Mouse (Mus musculus): ENCODE results near the gene Bcl7b.

The Bcl7b gene

DNA sequence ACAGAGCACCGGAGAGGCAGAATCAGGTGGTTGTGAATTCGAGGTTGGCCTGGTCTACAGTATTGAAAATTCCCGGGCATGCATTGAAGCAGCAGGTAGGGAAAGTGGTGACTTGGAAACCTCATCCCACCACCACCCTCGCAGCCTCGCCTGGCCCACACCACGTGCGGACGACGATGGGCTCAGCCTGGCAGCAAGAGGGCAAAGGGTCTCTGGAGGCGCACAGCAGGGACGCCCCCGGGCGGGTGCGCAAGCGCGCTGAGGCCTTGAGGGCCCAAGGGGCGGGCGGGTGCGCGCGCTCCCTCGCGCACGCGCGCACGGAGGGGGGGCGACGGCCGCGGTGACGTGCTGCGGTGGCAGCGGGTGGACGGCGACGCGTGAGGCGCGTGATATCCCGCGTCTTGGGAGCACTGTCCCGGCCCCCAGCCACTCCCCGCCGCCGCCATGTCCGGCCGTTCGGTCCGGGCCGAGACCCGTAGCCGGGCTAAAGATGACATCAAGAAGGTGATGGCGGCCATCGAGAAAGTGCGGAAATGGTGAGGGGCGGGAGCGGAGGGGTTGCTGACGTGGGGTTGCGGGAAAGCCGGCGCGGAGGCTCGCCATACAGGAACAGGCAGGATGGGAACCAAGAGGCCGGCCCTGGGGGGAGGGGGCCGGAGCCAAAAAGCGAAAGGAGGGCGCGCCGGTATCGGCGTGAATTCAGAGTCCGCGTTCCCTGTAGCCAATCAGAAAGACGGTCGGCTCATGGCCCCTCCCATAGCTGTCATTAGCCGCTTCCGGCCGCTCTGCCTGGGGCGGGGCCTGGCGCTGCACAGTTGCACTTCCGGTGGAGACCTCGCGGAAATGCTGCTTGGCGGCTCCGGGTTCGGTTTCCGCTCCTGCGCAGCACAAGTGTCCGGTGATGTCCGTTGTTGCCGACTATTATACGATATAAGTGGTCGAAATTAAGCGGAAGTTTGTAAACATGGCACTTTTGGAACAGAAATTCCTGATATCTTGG, at the start of gene Bcl7b:
Gene Bcl7b (plus strand): TSS at position 221 of the 1,000 bp plus-strand sequence.
- peak; percentile 98 for DNase-seq (ENCODE audit: low read depth, low spot score)

DNA sequence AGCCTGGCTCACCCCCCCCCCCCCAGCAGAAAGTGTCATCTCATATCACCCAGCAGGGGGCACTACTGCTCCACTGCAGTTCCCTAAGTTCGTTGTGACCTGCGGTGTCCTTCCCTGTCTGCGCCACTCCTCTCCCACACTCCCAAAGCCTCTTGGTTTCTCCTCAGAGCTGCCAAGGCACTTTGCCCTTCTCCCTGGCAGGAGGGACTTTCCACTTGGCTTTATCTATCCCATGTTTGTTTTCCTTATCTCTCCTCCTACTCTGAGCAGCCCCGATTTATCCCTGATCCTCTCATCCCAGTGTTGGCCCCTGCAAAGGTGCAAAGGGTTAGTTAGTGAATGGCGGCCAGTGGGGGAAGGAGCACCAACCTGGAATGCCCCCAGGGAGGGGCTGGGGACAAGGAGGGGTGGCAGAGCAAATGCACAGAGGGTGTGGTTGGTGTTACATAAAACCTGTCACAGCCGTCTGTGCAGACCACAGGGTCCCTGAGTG, 49.4 kb upstream of the Bcl7b start:
- DNase-seq (ENCODE audit: low read depth, low spot score), result peak; percentile 82

DNA sequence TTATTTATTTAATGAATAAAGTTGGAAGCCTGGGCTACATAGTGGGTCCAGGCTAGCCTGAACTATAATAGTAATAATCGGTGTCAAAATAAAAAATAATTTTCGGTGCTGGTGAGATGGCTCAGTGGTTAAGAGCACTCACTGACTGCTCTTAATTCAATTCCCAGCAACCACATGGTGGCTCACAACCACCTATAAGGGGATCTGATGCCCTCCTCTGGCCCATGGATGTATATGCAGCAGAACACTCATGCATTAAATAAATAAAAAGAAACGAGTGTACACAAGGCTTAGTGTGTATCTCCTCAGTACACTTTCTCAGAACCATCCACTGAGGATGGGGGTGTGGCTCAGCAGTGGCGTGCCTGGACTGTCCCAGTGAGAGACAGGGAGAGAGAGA, 47.3 kb upstream of the Bcl7b start:
- DNase-seq (ENCODE audit: low read depth, low spot score), result peak; percentile 53

DNA sequence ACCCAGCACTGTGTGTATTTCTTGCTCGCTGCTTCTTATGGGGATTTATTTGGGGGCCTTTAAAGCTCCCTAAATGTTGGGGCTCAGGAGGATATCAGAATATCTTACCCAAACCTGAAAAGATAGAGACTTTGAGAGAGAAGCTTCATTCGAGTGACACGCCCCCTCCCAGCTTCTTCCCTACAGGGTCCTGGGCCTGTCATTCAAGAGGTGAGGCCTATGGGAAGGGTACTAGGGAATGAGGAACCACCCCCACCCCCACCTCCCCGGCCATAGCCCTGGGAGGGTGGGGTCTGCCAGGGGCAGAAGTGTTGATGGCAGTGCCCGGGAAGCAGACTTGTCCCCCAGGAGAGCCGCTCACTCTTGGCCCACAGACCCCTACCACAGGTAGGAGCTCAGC, 42.0 kb upstream of the Bcl7b start:
- DNase-seq (ENCODE audit: low read depth, low spot score), result no peak

DNA sequence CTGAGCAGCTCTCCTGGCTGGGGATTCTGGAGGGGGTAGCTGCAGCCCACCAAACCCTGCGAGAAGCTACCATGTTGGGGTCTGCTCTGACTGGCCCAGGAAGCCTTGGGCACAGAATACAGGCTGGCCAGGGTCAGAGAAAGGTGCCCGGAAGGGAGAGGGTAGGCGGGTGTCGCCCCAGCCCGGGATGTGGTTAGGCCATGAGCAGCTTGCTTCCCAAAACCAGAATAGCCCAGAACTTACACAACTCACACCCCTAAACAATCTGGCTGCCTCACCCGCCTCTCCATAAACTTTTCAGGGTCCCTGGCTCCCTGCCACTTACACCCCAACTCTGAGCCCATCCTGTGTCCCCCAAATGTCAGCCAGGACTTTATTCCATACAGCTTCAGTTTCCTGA, 40.4 kb upstream of the Bcl7b start:
- no peak for DNase-seq (ENCODE audit: low read depth, low spot score)

DNA sequence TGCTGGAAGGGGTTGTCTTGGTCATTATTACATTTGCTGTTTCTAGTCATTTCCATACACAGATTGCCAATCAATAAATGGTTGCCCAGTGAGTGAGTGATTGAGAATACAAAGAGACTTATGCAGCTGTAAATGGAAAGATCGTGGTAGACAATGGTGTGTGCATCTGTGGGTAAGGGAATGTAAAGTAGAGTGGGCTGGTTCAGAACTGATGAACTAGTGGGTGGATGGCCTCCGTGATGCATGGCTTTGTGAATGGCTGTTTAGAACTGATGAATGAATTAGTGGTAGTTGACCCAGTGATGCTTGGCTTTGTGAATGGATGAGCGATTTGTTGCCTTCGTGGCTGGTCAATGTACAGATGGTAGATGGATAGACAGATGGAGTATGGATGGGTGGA, 38.3 kb upstream of the Bcl7b start:
- DNase-seq (ENCODE audit: low read depth, low spot score), result peak; percentile 43

DNA sequence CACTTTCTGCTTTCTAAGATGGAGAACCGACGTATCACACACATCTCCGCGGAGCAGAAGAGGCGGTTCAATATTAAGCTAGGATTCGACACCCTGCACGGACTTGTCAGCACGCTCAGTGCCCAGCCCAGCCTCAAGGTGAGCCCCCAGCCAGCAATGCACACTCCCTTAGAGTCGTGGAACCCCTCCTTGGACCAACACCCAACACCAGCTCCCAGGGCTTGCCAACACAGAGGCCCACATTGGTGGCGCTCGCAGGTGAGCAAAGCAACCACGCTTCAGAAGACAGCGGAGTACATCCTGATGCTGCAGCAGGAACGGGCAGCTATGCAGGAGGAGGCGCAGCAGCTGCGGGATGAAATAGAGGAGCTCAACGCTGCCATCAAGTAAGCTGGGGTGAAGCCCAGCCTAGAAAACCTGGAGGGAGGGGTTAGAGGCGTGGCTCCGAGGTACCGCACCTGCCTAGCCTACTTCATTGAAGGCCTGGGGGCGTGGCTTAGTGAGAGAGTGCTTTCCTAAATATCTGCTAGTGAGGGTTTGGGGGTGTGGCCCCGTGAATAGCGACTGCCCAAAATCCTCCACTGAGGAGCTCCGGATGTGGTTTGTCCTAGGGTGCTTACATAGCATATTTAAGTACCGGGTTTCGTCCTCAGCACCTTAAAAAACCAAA, 34.2 kb upstream of the Bcl7b start:
- DNase-seq (ENCODE audit: low read depth, low spot score), result peak; percentile 95

DNA sequence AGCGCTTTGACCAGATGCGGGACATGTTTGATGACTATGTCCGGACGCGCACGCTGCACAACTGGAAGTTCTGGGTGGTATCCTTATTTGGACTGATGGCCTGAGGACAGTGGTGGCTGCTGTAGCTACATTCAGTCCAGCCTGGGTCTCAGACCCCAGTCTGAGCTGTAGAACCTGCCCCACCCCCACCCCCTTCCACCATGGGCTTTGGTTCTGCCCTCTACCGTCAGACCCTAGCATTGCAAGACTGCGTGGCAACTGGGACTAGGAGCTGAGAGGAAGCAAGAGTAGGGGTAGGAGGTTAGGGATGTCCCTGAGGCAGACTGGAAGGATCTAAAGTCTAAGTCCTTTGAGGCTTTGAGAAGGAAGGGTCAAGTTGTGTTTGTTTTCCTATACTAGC, 33.5 kb upstream of the Bcl7b start:
- DNase-seq (ENCODE audit: low read depth, low spot score), result peak; percentile 85

DNA sequence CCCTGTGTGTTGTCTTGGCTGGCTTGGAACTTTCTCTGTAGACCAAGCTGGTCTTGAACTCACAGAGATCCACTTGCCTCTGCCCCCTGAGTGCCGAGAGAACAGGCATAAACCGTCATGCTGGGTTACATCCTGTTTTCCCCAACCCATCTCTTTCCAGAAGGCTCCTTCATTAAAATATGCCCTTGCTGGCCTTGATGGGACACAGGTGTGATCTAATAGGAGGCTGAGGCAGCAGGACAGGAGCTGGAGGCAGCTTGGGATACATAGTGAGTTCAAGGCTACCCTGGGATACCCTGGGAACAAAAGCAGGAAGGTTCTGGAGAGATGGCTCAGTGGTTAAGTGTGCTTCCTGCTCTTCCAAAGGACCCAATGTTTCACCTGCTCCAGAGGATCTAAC, 28.2 kb upstream of the Bcl7b start:
- no peak for DNase-seq (ENCODE audit: low read depth, low spot score)

DNA sequence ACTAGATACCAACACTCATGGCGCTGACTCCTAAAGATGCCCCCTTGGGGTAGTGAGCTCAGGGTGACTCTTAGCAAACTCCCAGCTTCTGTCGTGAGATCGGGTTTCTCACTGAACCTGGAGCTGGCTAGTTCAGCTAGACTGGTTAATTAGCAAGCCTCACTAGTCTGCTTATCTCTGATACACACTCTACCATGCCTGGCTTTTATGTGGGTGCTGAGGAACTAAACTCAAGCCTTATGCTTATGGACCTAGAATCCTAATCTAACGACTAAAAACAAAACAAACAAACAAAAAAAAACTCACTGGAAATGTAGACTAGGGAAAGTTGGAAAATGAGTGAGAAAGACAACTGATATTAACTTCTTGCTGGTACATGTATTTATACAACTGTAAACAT, 23.6 kb upstream of the Bcl7b start:
- no peak for DNase-seq (ENCODE audit: low read depth, low spot score)

DNA sequence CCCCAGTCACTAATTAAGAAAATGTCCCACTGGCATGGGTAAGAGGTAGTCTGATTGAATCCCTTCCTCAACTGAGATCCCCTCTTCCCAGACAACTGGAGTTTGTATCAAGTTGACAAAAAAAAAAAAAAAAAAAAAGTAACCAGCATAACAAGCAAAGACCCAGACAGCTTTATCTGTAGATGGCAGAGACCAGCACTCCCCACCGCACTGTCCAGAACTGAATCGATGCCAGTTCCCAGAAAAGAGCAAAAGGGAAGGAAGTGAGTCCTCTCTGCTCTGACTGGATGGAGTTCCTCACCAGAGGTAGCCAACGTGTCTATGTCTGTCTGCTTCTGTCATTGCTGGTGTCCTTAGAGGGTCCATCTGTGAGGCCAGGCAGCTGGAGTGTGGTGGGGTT, 22.6 kb upstream of the Bcl7b start:
- no peak for DNase-seq (ENCODE audit: low read depth, low spot score)

DNA sequence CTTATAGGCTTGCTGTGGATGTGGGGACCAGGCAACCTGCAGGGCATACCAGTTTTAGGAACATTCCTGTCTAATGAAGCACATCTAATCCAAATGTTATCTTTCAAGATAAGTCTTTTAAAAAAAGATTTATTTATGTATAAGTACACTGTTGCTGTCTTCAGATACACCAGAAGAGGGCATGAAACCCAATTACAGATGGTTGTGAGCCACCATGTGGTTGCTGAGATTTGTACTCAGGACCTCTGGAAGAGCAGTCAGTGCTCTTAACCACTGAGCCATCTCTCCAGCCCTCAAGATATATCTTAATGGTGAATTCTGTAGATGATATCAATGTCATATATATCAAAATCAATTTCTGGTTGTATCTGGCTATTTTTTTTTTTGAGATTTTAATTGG, 22.1 kb upstream of the Bcl7b start:
- no peak for DNase-seq (ENCODE audit: low read depth, low spot score)

DNA sequence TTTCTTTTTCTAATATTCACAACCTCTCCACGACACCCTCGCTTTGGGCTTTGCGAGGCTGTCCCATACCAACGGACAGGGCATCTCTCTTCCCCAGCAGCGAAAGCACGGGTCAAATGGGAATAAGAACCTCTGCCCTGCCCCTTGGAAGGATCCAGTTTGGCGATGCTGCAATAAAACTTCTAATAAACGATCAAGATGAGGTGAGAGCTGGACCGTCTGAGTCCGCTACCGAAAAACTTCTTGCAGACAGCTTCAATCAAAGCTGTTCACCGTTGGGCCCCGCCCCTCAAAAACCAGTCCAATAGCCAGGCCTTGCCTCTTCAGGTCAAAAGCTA, 19.4 kb upstream of the Bcl7b start:
- no peak for DNase-seq (ENCODE audit: low read depth, low spot score)

DNA sequence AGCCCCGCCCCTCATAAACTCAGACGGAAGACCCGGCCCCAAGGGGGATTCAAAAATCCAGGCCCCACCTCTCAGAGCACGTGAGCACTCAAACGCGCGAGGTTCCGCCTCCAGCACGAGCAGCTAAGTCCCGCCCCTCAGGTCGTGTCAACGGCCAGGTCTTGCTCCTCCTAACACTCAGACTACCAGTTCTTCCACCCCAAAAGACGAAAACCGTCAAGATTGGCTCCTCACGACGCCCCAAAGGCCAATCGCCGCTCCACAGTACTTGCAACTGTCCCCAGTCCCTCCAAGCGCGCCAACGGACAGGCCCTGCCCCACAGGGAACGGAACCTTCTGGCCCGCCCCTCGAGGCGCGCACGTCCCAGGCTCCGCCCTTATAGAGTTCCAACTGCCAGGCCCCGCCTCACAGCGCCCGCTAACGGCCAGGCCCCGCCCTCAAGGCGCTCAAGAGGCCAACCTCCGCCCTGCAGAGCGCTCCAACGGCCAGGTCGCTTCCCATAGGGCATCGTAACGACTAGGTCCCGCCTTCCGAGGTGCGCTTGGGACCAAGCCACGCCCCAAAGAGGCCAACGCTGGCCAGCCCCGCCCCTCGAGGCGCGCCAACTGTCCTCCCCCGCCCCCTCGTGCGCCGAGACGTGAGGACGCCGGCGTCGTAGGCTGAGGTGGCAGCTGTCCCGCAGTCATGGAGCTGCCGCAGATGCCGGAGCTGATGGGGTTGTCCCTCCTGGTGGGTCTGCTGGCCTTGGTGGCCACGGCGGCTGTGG, 18.8 kb upstream of the Bcl7b start, which contains the start of gene Tbl2:
Gene Tbl2 (plus strand): TSS at position 605 of the 767 bp plus-strand sequence.
- peak; percentile 100 for DNase-seq (ENCODE audit: low read depth, low spot score)

DNA sequence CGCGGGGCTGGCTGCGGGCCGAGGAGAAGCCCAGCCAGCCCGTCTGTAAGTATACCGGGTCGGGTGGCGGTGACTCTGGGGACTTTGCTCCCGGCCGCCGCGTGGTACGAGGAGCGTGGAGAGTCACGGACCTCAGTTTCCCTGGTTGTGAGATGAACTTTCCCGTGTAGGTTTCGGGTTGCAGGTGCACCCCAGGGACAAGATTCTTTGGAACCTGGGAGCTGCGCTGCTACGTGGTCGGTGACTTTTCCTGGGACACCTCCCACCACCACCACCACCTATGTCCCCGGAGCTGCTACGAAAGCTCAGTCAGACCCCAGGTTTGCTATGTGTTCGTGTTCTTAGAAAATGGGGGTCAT, 18.3 kb upstream of the Bcl7b start:
- DNase-seq (ENCODE audit: low read depth, low spot score), result no peak

DNA sequence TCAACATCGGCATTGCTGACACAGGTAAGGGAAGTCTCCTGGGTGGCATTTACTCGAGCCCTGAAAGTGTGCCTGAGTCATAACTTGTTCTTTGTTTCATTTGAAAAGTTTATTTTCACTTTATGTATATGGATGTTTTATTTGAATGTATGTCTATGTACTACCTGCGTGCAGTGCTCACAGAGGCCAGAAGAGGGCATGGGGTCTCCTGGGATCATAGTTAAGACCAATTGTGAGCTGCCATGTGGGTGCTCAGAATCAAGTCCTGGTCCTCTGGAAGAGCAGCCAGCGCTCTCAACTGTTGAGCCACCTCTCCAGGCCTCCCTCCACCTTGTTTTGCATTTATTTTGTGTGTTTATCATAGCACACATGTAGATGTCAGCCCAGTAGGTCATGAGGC, 11.6 kb upstream of the Bcl7b start:
- peak; percentile 69 for DNase-seq (ENCODE audit: low read depth, low spot score)

DNA sequence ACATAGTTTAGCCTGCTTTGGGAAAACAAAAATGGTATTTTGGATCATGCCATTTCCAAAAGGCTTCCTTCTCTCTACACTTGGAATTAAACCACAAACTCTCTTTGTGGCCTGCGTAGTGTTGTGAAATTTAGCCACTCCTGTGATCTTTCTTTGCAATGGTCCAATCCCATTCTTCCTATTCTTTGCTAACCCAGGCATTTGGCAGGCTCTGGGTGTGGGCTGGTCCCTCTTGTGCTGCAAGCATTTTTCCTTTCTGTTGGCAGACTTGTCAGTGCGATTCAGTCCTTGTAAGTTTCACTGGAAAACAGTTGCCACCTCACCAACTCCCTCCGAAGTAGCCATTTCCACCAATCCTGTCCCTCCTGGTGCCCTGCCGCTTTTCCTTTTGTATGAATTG, 6.9 kb upstream of the Bcl7b start:
- no peak for DNase-seq (ENCODE audit: low read depth, low spot score)

DNA sequence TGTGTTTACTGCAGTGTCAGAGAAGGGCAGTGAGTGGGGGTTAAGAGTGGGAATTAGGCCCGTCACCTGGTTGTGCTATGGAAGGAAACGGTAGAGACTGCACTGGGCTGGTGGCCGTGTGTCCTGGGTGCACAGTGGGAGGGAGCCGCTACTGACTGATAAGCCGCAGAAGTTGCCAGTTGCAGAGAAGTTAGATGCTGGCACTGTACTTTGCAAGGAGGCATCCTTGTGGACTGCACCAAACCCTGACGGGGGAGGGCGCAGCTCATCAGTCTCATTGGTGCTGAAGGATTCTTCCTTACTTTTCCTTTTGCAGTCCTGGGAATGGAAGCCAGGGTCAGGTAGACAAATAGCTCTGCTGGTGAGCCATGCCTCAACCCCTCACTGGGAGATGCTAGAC, 6.4 kb upstream of the Bcl7b start:
- DNase-seq (ENCODE audit: low read depth, low spot score), result no peak

DNA sequence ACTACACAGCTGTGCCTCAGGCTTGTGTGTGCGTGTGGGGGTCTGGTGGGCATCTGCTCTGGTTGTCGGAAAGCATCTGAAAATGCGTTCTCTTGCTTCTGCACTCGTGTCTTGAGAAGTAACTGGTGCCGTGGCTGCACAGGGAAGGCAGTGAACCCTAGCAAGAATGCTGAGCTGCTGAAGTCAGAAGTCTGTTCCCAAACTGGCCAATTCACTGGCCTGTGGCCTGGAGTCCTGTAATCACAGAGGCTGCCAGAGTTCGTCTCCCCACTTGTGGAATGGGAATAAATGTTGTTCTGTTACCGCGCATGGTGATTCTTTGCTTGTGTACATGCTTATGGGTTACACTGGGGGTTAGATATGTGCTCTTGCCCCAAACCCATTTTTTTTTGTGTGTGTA, 5.7 kb upstream of the Bcl7b start:
- no peak for DNase-seq (ENCODE audit: low read depth, low spot score)

DNA sequence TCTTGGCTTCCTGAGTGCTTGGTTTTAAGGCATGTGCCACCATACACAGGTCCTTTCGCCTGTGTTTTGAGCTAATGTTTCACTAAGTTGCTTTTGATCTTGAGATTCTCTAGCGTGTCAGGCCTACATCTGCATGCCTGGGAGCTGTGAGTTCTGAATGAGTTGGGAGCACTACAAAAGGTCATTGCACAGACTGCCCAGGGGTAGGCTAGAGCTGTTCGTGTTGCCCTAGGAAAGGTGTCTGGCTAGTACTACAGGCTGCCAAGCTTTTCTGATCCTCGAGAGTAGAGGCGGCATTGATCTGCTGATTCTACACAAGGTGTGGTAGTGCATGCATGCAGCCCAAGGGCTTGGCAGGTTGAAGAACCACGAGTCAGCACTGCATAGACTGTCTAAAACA, 5.3 kb upstream of the Bcl7b start:
- no peak for DNase-seq (ENCODE audit: low read depth, low spot score)

DNA sequence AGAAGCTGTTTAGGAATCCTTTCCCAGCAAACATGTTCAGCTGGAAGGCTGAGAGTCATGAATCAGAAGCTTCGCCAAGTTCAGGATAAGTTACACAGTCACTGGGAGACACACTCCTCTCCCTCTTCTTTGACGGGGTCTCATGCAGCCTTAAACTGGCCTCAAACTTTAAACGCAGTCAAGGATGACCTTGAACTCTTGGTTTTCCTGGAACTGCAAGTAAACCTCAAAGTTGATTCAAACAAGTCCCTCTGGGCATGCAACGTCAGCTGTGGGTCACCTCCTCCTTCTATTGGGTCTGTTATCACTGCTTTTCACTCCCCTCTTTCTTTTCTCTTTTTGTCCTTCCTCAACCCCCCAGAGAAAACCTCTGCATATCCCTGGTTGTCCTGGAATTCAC, 1.2 kb upstream of the Bcl7b start:
- DNase-seq (ENCODE audit: low read depth, low spot score), result peak; percentile 49

DNA sequence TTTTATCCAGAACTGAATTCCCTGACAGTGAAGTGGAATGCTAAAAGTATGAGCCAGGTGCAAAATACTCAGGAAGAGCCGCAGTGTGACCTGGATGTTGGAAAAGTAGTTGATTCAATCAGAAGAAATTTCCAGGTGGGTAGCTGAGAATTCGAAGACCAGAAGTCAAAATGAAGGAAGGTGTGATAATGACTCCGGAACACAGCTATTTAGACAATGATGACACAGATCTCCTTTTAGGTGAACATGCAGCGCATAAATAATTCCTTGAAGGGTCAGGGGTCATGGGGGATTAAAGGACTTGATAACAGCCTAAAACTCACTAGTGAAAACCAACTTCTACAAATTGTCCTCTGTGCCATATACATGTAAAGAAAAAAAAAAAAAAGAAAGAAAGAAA, 614 bp upstream of the Bcl7b start:
- DNase-seq (ENCODE audit: low read depth, low spot score), result no peak
